Mouse (Mus musculus): ENCODE results near the gene Kri1.
"Not testable (repeated sequence)": the region's sequence is repeated elsewhere in the genome, so short reads cannot be mapped to it uniquely, and the experiment has no call there.

Kri1 gene

DNA sequence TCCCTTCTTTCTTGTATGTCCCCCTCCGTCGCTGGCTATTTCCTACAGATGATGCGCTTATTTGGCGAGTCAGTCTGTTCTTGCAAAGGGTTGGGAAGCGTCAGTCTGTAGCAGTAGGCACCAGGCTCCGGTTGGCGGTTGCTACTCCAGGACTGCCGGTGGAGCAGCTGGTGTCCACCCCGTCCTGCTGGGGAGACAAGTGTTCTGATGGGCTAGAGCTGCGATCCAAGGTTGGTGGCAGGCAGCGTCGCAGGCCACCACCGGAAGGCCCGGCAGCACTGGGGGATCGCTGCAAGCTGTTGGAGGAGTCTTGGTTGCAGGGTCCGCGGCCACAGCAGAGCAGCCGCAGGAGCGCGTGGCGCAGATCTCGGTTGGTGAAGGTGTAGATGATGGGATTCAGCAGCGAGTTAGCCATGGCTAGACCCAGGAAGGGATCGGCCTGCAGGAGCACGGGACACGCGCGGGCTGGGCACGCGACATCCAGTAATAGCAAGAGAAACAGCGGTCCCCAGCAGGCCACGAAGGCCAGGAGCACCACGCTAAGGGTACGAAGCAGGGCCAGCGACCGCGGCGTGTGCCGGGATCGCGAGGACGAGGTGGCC lies 43.8 kb downstream of the Kri1 start:
- DNase-seq (ENCODE audit: low spot score in 2 of 2) = no peak

DNA sequence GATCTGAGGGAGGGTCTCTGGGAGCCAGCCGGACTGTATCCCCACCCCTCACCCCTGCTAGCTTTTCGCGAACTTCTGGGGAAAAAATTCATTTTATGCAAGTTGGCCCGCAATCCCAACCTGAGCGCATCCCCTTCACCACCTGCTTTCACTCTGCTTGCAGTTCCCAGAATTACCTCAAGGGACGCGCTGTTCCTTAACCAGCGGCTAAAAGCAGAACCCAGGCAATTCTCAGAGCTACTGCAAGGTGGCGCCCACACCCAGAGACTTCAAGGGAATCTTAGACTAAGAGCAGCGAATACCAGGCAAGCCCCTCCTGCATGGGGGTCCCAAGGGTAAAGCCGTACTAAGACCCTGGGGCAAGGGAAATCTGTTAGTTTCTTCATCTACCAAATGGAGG lies 46.4 kb downstream of the Kri1 start:
- peak; percentile 65 to 71 for DNase-seq (ENCODE audit: low spot score in 2 of 2)

- DNase-seq (ENCODE audit: low spot score in 2 of 2) = no peak
Measured at GRCm38 (mm10) chr9:21239465-21239848, 48.3 kb downstream of the Kri1 start.

DNA sequence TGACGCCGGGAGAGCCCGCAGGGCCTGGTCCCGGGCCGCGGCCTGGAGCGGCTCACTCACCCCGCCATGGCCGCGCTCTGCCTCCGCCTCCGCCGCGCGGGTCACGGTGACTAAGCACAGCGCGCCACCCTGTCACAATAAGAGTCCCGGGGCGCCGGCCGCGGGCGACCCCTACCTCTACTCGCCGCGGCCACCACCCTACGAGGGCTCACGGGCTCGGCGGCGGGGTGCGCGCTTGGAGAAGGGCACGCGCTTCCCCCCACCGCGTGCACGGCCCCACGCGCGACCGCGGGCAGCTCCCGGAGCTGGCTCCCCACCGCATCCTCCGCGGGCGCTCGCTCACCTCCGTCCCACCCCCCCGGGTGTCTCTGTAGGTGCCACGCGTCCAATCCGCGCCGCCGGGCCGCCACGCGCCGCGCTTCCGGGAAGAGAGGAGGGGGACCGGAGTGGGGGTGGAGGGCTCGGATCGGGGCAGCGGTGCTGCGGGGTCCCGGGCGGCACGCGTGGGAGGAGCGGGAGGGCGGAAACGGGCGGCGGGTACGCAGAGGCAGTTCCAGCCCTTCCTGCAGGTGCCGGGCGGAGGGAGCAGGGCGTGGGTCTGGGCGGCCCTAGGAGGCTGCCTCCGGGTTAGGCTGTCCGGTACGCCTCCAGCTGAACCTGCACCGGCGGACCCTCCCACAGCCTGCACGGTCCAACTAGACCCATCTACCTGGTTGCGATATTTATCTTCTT lies 48.9 kb downstream of the Kri1 start, which contains the start of gene Keap1:
Keap1 (minus strand) TSS at position 629 of the 732 bp plus-strand sequence.
- peak; percentile 83 to 88 for DNase-seq (ENCODE audit: low spot score in 2 of 2)

- DNase-seq (ENCODE audit: low spot score in 2 of 2) = peak; percentile 61 to 64
Measured at GRCm38 (mm10) chr9:21238004-21238732, 49.6 kb downstream of the Kri1 start.

GRCm38 (mm10) chr9:21237368-21238003 lies 50.3 kb downstream of the Kri1 start:
- peak in 1 of 2 experiments; percentile 41 for DNase-seq (ENCODE audit: low spot score in 2 of 2)

DNA sequence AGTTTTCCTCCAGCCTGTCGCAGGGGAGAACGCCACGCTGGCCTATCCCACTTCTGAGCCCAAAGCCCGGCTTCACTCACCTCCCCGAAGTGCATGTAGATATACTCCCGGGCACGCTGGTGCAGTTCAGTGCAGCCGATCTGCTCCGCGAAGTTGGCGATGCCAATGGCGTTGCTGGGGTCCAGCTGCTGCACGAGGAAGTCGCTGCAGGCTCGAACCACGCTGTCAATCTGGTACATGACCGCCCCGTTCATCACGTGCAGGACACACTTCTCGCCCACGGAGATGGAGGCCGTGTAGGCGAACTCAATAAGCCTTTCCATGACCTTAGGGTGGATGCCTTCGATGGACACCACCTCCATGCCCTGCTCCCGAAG lies 50.8 kb downstream of the Kri1 start:
- no peak for DNase-seq (ENCODE audit: low spot score in 2 of 2)

GRCm38 (mm10) chr9:21235341-21235740 lies 52.4 kb downstream of the Kri1 start:
- DNase-seq (ENCODE audit: low spot score in 2 of 2) = no peak

DNA sequence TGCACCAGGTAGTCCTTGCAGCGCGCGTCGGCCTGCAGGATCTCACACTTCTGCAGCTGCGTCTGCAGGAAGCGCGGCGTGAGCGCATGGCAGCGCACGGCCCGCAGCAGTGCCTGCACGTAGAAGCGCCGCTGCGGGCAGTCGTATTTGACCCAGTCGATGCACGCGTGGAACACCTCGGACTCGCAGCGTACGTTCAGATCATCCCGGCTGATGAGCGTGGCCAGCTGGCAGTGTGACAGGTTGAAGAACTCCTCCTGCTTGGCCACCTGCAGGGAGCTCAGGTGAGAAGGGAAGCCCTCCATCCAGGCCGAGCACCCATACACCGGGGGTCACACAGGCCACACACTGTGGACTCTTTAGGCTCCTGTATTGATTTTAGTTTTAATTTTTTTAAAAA lies 54.0 kb downstream of the Kri1 start:
- DNase-seq (ENCODE audit: low spot score in 2 of 2) = no peak

DNA sequence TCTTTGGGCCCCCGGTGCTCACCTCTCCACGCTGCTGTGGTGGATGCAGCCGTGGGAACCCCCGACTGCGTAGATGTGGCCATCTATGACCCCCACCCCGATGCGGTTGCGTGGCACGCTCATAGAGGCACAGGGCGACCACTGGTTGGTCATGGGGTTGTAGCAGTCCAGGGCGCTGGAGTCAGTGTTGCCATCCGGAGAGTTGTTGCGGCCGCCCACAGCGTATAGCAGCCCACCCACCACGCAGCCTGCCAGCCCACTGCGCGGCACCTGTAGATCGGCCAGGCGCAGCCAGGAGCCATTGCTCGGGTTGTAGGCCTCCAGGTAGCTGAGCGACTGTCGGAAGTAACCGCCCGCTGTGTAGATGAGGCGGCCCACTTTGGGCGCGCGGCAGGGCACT lies 54.4 kb downstream of the Kri1 start:
- DNase-seq (ENCODE audit: low spot score in 2 of 2) = no peak

DNA sequence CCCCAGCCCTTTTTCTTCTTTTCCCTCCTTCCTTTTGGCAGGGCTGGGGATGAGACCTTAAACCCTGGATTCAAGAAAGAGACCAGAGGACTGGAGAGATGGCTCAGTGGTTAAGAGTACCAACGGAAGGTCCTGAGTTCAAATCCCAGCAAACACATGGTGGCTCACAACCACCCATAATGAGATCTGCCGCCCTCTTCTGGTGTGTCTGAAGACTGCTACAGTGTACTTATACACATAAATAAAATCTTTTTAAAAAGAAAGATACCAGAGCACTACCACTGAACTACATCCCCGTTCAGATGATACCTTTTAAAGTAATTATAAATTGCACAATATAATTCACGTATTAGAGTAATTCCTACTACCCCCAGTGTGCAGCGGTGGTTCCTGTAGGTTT lies 54.9 kb downstream of the Kri1 start:
- no peak for DNase-seq (ENCODE audit: low spot score in 2 of 2)

- no peak for DNase-seq (ENCODE audit: low spot score in 2 of 2)
Measured at GRCm38 (mm10) chr9:21231551-21231950, 56.2 kb downstream of the Kri1 start.

- no peak for DNase-seq (ENCODE audit: low spot score in 2 of 2)
Measured at GRCm38 (mm10) chr9:21227342-21227741, 60.4 kb downstream of the Kri1 start.

GRCm38 (mm10) chr9:21225415-21225758 lies 62.4 kb downstream of the Kri1 start:
- no peak for DNase-seq (ENCODE audit: low spot score in 2 of 2)

GRCm38 (mm10) chr9:21224576-21225414 lies 63.0 kb downstream of the Kri1 start:
- no peak for DNase-seq (ENCODE audit: low spot score in 2 of 2)

DNA sequence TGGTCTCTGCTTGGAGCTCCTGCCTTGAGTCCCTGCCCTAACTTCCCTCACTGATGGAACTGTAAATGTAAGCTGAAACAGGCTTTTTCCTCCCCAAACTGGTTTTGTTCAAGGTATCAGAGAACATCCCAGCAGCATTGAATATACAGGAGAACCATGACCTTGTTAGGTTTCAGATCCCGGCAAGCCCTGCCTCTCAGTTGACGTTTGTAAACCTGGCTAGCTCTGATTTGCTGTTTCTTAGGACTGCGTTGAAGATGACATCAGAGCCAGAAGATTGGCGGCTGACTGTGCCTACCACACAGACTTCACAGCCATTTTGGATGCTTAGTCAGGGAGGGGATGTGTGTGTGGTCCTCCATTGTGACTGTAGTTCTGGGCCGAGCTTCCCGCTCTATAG lies 63.9 kb downstream of the Kri1 start:
- no peak for DNase-seq (ENCODE audit: low spot score in 2 of 2)

DNA sequence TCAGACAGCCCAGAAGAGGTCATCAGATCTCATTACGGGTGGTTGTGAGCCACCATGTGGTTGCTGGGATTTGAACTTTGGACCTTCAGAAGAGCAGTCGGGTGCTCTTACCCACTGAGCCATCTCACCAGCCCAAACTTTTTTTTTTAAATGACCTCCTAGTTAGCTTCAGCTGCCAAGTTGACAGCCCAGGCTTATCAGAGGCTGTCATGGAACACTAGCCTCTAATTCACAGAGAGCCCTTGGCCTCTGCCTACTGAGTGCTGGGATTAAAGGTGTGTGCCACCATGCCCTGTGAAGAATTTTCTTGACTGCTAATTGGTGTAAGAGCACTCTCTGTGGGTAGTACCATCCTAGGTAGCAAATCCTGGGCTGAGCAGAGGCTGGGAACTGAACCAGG lies 64.3 kb downstream of the Kri1 start:
- DNase-seq (ENCODE audit: low spot score in 2 of 2) = not testable (repeated sequence)
